Mouse (Mus musculus) myocyte (in vitro differentiated cells): ENCODE data around the gene Ank. TPM values are rescaled to one million over a fixed set of nuclear protein-coding genes. Genes with fewer than 3 reads are reported as not detected.

Source experiments
- H3K27me3 ChIP-seq: one replicate; pipeline ENCODE4 v1.6.1; 2011; ENCODE audit not compliant: control insufficient read depth, insufficient read depth, insufficient read length
- H3K36me3 ChIP-seq: one replicate; pipeline ENCODE4 v1.6.1; 2011; ENCODE audit not compliant: control insufficient read depth, insufficient read depth
- H3K4me2 ChIP-seq: one replicate; pipeline ENCODE4 v1.6.1; 2011; ENCODE audit warnings: low read depth, control low read depth
- H3K4me3 ChIP-seq: one replicate; pipeline ENCODE4 v1.5.1; 2011; ENCODE audit warnings: mild to moderate bottlenecking, control low read depth, moderate library complexity
- H3K79me2 ChIP-seq: one replicate; pipeline ENCODE4 v1.6.1; 2011; ENCODE audit not compliant: control insufficient read depth, insufficient read depth
- H3ac ChIP-seq: one replicate; pipeline ENCODE4 v1.6.1; 2011; ENCODE audit not compliant: control insufficient read depth, insufficient read length
- CEBPB ChIP-seq: IDR thresholded peaks from 2 replicates; pipeline ENCODE4 v1.6.1; 2011; ENCODE audit warnings: mild to moderate bottlenecking, moderate library complexity; ENCODE audit not compliant: poor library complexity, insufficient read depth, severe bottlenecking
- E2F4 ChIP-seq: IDR thresholded peaks from one replicate; pipeline ENCODE4 v1.6.1; 2011; ENCODE audit warnings: mild to moderate bottlenecking, control low read depth, moderate library complexity; ENCODE audit not compliant: insufficient read depth
- MAX ChIP-seq: IDR thresholded peaks from one replicate; pipeline ENCODE4 v1.6.1; 2011; ENCODE audit warnings: low read depth, mild to moderate bottlenecking, control low read depth
- MYOD1 ChIP-seq, 3 experiments: IDR thresholded peaks; one replicate each; pipeline ENCODE4 v1.6.1; 2011; ENCODE audit warnings: control low read depth in 2 of 3, low read depth in 2 of 3, mild to moderate bottlenecking in 2 of 3, moderate library complexity in 1 of 3; ENCODE audit not compliant: insufficient read length in 2 of 3, control insufficient read depth in 1 of 3
- MYOG ChIP-seq, 3 experiments: IDR thresholded peaks; one replicate each; pipeline ENCODE4 v1.6.1; 2011; ENCODE audit warnings: control low read depth in 2 of 3, low read depth in 2 of 3, mild to moderate bottlenecking in 2 of 3; ENCODE audit not compliant: insufficient read length in 2 of 3, control insufficient read depth in 1 of 3, insufficient read depth in 1 of 3
- POLR2A ChIP-seq: IDR thresholded peaks from one replicate; pipeline ENCODE4 v1.6.1; 2011; ENCODE audit warnings: low read depth, mild to moderate bottlenecking, control low read depth, moderate library complexity; ENCODE audit not compliant: insufficient read length
- POLR2AphosphoS2 ChIP-seq: IDR thresholded peaks from one replicate; pipeline ENCODE4 v1.6.1; 2011; ENCODE audit warnings: low read depth, control low read depth; ENCODE audit not compliant: insufficient read length
- REST ChIP-seq: IDR thresholded peaks from one replicate; pipeline ENCODE4 v1.6.1; 2011; ENCODE audit warnings: mild to moderate bottlenecking, control low read depth, moderate library complexity; ENCODE audit not compliant: insufficient read depth, insufficient read length
- SRF ChIP-seq: IDR thresholded peaks from one replicate; pipeline ENCODE4 v1.6.1; 2011; ENCODE audit warnings: low read depth; ENCODE audit not compliant: control insufficient read depth, insufficient read length
- TCF12 ChIP-seq: IDR thresholded peaks from one replicate; pipeline ENCODE4 v1.6.1; 2011; ENCODE audit warnings: mild to moderate bottlenecking, control low read depth; ENCODE audit not compliant: poor library complexity, insufficient read depth, severe bottlenecking
- TCF3 ChIP-seq: IDR thresholded peaks from one replicate; pipeline ENCODE4 v1.6.1; 2011; ENCODE audit warnings: low read depth, control low read depth; ENCODE audit not compliant: insufficient read length
- USF1 ChIP-seq: IDR thresholded peaks from one replicate; pipeline ENCODE4 v1.6.1; 2011; ENCODE audit warnings: low read depth, mild to moderate bottlenecking, control low read depth, moderate library complexity
- polyA plus RNA-seq: library from polyadenylated mRNA; unstranded; fragments of >200 nt; fragmentation: generic; extraction: Trizol; gene quantifications from one replicate; pipeline ENCODE4 v1.2.1, GENCODE M21; 2012; ENCODE audit warnings: missing spikeins

The Ank gene
- polyA plus RNA-seq, 1 experiment: 103 TPM

GRCm38 (mm10) chr15:27506893-27507596 lies 40.6 kb downstream of the Ank start:
- H3K4me3 ChIP-seq: no peak overlapping the region
- no peaks in the 10 kb centered on the region for H3K27me3 ChIP-seq
- H3K79me2 ChIP-seq: peaks cover 99% of the 10 kb centered on the region
- no peaks in the 10 kb centered on the region for H3K36me3 ChIP-seq
- peak overlapping the region; percentile 38 for H3K4me2 ChIP-seq
- no peak overlapping the region for H3ac ChIP-seq
- TF ChIP-seq E2F4 (no peak), POLR2AphosphoS2 (peak; percentile 27), TCF12 (no peak), MAX (no peak), TCF3 (no peak), MYOG (IDR thresholded peaks at IDR 0.05; ENCODE audit: control insufficient read depth in 1 of 3, insufficient read depth in 1 of 3, insufficient read length in 2 of 3, low read depth in 2 of 3) (peak in 1 of 3 experiments; percentile 3), USF1 (no peak), MYOD1 (IDR thresholded peaks at IDR 0.05; ENCODE audit: control insufficient read depth in 1 of 3, insufficient read length in 2 of 3, low read depth in 2 of 3) (peak in 1 of 3 experiments; percentile 44), POLR2A (no peak), SRF (no peak), REST (no peak), CEBPB (no peak)

GRCm38 (mm10) chr15:27508169-27508568 lies 41.7 kb downstream of the Ank start:
- Histone ChIP-seq H3ac (no peak overlapping the region), H3K36me3 (no peaks in the 10 kb centered on the region), H3K4me2 (no peak overlapping the region), H3K27me3 (no peaks in the 10 kb centered on the region), H3K79me2 (peaks cover 99% of the 10 kb centered on the region), H3K4me3 (no peak overlapping the region)
- TF ChIP-seq TCF3: no peak
- no peak for TF ChIP-seq CEBPB
- no peak for TF ChIP-seq POLR2AphosphoS2
- TF ChIP-seq TCF12: no peak
- no peak for TF ChIP-seq MAX
- no peak for TF ChIP-seq POLR2A

GRCm38 (mm10) chr15:27508982-27509381 lies 42.5 kb downstream of the Ank start:
- TF ChIP-seq MAX: no peak
- no peak for TF ChIP-seq MYOG (IDR thresholded peaks at IDR 0.05; ENCODE audit: control insufficient read depth in 1 of 3, insufficient read depth in 1 of 3, insufficient read length in 2 of 3, low read depth in 2 of 3)
- no peak for TF ChIP-seq E2F4
- no peak for TF ChIP-seq POLR2AphosphoS2
- TF ChIP-seq REST: no peak
- TF ChIP-seq SRF: no peak
- no peak for TF ChIP-seq TCF3
- TF ChIP-seq MYOD1 (IDR thresholded peaks at IDR 0.05; ENCODE audit: control insufficient read depth in 1 of 3, insufficient read length in 2 of 3, low read depth in 2 of 3): no peak
- TF ChIP-seq POLR2A: no peak
- TF ChIP-seq USF1: no peak
- TF ChIP-seq TCF12: no peak
- no peak for TF ChIP-seq CEBPB
- Histone ChIP-seq H3ac (no peak overlapping the region), H3K4me2 (no peak overlapping the region), H3K36me3 (peaks cover under 1% of the 10 kb centered on the region), H3K27me3 (no peaks in the 10 kb centered on the region), H3K79me2 (peaks cover 98% of the 10 kb centered on the region), H3K4me3 (no peak overlapping the region)

- H3K4me3 ChIP-seq: no peak overlapping the region
- H3K27me3 ChIP-seq: no peaks in the 10 kb centered on the region
- peak overlapping the region; percentile 72 for H3K4me2 ChIP-seq
- TF ChIP-seq POLR2AphosphoS2 (no peak), CEBPB (no peak), MYOG (IDR thresholded peaks at IDR 0.05; ENCODE audit: control insufficient read depth in 1 of 3, insufficient read depth in 1 of 3, insufficient read length in 2 of 3, low read depth in 2 of 3) (no peak), MYOD1 (IDR thresholded peaks at IDR 0.05; ENCODE audit: control insufficient read depth in 1 of 3, insufficient read length in 2 of 3, low read depth in 2 of 3) (no peak), POLR2A (no peak), E2F4 (no peak), TCF12 (no peak), SRF (no peak)
- peaks cover 5% of the 10 kb centered on the region for H3K36me3 ChIP-seq
- no peak overlapping the region for H3ac ChIP-seq
- peaks cover 92% of the 10 kb centered on the region for H3K79me2 ChIP-seq
These were observed 50.5 kb downstream of the Ank start for GRCm38 (mm10) chr15:27516927-27517326.

- peaks cover 92% of the 10 kb centered on the region for H3K79me2 ChIP-seq
- TF ChIP-seq REST (no peak), POLR2AphosphoS2 (no peak), TCF12 (no peak), USF1 (no peak), MAX (no peak), E2F4 (no peak), MYOD1 (IDR thresholded peaks at IDR 0.05; ENCODE audit: control insufficient read depth in 1 of 3, insufficient read length in 2 of 3, low read depth in 2 of 3) (no peak), SRF (no peak), CEBPB (no peak), MYOG (IDR thresholded peaks at IDR 0.05; ENCODE audit: control insufficient read depth in 1 of 3, insufficient read depth in 1 of 3, insufficient read length in 2 of 3, low read depth in 2 of 3) (no peak), TCF3 (no peak), POLR2A (no peak)
- no peak overlapping the region for H3K4me3 ChIP-seq
- H3K4me2 ChIP-seq: peak overlapping the region; percentile 72
- no peaks in the 10 kb centered on the region for H3K27me3 ChIP-seq
- no peak overlapping the region for H3ac ChIP-seq
- H3K36me3 ChIP-seq: peaks cover 5% of the 10 kb centered on the region
These were observed 51.5 kb downstream of the Ank start for GRCm38 (mm10) chr15:27518026-27518425.
